Mouse (Mus musculus): ENCODE results near the gene Caskin1. TPM values are rescaled to one million over a fixed set of nuclear protein-coding genes. Genes with fewer than 3 reads are reported as not detected.

Gene Caskin1
- total RNA-seq, 2 experiments from 2014 or later = 0.09 to 0.17 TPM

GRCm38 (mm10) chr17:24531064-24531463 lies 42.7 kb downstream of the Caskin1 start:
- no peak for DNase-seq (ENCODE audit: low spot score)

- no peak for DNase-seq (ENCODE audit: low spot score)
Observed at GRCm38 (mm10) chr17:24532045-24532444, 43.6 kb downstream of the Caskin1 start.

DNA sequence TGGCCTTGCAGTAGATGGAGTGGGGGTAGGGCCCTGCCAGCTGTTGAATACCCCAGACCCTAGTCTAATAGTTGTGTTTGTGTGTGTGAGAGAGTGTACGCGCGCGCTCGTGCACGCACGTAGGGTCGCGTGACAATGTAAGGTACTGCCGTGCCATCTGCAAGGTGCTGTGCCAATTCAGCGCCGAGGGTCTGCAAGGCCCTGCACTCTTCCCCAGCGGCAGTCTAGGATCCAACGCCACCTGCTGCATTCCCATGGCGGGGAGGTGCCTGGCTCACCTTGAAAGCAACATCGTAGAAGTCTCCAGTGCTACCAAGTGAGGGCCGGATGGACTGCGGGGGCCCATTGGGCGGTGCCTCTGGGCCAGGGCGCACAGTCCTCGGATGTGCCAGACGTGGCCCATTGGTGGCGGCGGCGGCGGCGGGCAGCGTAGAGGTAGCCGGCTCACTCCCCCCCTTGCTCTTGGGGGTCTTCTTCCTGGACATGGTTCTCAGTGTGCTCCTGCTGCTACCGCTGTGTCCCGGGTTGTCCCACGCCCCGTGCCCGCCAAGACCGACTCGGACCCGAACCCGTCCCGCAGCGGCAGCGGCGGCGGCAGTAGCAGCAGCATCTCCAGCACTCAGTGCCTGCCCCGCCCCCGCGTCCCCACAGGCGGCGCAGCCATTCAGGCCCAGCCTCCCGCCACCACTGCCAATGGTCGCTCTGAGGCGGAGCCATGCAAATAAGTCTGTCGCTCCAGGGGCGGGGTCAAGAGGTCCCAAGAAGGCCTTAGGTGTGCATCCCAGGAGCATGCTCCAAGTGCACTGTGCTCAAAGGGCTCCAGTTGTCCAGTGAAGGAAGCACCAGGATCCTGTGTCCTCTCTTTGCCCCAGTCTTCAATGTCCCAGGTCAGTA lies 44.9 kb downstream of the Caskin1 start:
- peak; percentile 85 for DNase-seq (ENCODE audit: low spot score)

- DNase-seq (ENCODE audit: low spot score) = no peak
Observed at GRCm38 (mm10) chr17:24534160-24534718, 45.8 kb downstream of the Caskin1 start, which contains the start of gene Rab26. Gene Rab26 (minus strand): TSS chr17:24534210.

GRCm38 (mm10) chr17:24535300-24535699 lies 46.9 kb downstream of the Caskin1 start:
- DNase-seq (ENCODE audit: low spot score) = no peak

DNA sequence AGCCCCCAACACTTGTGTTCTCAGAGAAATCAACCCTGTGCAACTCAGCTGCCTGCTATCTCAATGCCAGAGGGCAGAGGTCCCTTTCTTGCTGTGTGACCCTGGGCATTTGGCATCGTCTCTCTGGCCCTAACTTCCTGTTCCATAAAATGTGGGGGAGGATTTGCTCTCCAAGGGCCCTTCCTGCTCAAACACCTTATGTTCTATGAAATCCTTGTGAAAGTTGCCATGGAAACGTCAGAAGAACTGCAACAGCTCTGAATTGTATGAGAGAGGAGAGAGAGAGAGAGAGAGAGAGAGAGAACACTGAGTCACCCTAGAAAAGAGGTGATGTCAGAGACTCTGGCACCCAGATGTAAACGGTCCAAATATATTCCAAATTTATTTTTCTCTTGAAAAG lies 49.1 kb downstream of the Caskin1 start:
- no peak for DNase-seq (ENCODE audit: low spot score)

DNA sequence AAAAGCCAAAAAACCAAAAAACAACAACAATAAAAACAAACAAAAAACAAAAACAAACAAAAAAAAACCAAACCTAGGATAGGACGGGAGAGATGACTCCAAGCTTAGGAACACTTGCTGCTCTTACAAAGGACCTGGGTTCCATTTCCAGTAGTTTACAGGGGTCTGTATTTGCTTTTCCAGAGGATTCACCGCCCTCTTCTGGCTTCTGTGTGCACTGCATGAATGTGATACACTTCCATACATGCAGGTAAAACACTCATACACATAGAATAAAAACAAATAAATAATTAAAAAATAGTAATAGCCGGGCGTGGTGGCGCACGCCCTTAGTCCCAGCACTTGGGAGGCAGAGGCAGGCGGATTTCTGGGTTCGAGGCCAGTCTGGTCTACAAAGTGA lies 50.5 kb downstream of the Caskin1 start:
- DNase-seq (ENCODE audit: low spot score) = peak; percentile 53

GRCm38 (mm10) chr17:24540375-24540774 lies 52.0 kb downstream of the Caskin1 start:
- DNase-seq (ENCODE audit: low spot score) = peak; percentile 56

GRCm38 (mm10) chr17:24544613-24545012 lies 56.2 kb downstream of the Caskin1 start:
- DNase-seq (ENCODE audit: low spot score) = no peak

DNA sequence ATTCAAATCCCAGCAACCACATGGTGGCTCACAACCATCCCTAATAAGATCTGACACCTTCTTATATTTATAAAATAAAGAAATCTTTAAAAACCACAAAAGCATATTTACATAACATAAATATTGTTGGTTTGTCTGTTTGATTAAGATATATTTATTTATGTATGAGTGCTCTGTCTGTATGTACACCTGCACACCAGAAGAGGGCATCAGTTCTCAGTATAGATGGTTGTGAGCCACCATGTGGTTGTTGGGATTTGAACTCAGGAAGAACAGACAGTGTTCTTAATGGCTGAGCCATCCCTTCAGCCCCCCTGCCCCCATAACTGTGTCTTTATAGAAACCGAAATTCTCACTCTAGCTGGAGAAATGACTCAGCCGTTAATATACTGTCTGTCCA lies 56.8 kb downstream of the Caskin1 start:
- no peak for DNase-seq (ENCODE audit: low spot score)

DNA sequence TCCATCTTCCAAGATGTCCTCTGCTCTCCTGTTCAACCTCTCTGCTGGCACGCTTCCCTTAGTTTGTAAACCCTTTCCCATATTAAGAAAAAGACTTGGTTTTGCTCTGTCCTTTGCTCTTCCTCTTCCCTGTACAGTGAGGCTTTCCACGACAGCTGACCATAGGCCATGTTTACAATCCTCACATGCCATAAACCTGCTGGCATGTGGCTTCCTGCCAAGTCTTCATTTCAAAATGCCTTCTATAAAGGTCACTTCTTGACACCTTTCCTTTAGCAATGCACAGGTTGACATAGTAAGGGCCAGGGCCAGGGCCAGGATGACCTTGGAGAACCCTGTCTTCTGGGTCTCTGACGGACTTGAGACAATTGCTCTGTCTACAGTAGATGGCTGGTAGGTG lies 57.8 kb downstream of the Caskin1 start:
- DNase-seq (ENCODE audit: low spot score) = no peak

DNA sequence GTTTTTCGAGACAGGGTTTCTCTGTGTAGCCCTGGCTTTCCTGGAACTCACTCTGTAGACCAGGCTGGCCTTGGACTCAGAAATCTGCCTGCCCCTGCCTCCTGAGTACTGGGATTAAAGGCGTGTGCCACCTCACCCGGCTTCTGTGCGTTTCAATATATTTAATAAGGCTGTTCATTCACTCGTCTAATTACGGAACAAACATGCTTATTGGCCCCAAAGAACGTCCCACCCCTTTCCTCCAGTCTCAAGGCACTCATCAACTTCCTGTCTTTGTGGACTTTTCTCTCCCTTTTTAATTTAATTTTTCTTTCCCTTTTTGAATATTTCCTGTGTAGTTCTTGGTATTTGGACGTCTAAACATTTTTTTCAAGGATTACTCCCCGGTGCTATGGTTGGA lies 60.0 kb downstream of the Caskin1 start:
- DNase-seq (ENCODE audit: low spot score) = no peak

GRCm38 (mm10) chr17:24548921-24549617 lies 60.7 kb downstream of the Caskin1 start:
- DNase-seq (ENCODE audit: low spot score) = peak; percentile 57

DNA sequence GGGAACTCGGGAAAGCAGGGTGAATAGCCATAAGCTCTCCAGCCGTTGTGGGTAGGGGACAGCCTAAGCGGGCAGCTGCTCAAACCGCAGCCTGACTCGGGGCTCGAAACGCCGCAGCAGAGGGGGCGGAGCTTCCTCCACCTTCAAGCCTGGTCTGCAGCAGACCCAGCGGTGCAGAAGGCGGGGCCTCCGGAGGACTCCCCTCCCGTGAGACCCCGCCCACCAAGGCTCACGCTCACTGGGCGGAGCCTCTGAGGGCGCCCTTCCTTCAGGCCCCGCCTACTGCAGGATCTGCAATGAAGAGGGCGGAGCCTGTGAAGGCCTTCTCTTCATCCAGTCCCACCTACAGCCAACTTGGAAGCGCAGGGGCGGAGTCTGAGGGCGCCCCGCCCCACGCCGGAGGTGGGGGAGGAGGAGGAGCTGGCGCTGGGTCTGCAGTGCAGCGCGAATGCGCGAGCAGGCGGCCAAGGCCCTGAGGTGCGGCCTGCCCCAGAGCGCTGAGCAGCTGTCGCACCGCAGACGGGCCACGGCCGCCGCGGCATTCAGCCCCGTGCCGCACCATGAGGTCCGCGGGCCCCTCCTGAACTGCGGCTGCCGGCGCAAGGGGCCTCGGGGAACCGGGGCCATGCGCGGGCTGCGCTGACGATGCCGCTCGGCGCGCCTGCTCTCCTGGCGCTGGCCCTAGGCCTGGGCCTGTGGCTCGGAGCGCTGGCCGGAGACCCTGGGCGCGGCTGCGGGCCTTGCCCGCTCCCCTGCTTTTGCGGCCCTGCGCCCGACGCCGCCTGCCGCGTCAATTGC lies 61.4 kb downstream of the Caskin1 start, which contains the start of gene Pkd1:
TSS of gene Pkd1 (plus strand) at position 217 of the 798 bp plus-strand sequence.
- peak; percentile 99 for DNase-seq (ENCODE audit: low spot score)

GRCm38 (mm10) chr17:24550416-24551049 lies 62.1 kb downstream of the Caskin1 start:
- DNase-seq (ENCODE audit: low spot score) = peak; percentile 83

DNA sequence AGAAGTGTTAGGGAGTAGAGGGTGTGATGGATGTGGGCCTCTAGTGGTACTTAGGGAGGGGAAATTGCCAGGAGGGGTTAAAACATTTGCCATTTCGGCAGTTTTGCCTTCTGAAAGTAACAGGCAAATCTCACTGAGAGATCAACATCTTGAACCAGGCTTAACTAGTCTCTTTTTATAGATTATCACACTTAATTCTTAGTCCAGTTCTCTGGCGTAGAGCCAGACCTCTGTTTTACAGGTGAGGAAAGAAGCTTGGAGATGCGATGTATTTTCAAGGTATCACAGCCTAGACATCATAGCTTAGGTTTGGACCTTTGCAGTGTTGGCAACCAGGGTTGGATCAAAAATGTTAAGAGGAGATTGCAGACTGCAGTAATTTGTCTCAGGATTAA lies 62.6 kb downstream of the Caskin1 start:
- DNase-seq (ENCODE audit: low spot score) = no peak

DNA sequence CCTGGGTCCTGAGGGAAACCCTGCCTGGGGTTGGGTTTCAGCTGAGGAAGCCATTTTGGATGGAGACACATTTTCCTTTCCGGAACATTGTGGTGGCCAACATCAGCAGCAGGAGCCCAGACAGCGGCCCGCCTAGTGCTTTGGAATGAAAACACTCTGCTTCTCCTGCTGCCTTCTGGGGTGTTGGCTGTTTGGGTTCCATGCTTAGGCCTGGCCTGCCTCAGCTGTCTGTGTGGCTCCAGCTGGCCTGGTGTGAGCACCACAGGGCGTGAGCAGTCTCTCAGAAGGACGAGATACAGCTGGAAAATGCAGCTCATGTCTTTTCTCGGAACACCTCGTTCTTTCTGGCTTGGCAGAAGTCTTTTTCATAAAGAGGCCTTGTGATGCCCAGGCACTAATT lies 68.7 kb downstream of the Caskin1 start:
- peak; percentile 71 for DNase-seq (ENCODE audit: low spot score)

Data from gastrocnemius, adult 18-20 months (tissue).